Mouse (Mus musculus) kidney, postnatal 14 days (tissue): ENCODE measurements around the gene Rpl7a.
A peak's percentile ranks its signal among the peaks of the same experiment; 100 is the strongest.

ENCODE experiments used
- DNase-seq: peaks from one replicate; pipeline ENCODE4 v3.0.0; 2022; ENCODE audit warnings: mixed read lengths

The Rpl7a gene

GRCm38 (mm10) chr2:26956811-26957487 is 46.4 kb downstream of the Rpl7a start:
- DNase-seq = peak; percentile 12

DNA sequence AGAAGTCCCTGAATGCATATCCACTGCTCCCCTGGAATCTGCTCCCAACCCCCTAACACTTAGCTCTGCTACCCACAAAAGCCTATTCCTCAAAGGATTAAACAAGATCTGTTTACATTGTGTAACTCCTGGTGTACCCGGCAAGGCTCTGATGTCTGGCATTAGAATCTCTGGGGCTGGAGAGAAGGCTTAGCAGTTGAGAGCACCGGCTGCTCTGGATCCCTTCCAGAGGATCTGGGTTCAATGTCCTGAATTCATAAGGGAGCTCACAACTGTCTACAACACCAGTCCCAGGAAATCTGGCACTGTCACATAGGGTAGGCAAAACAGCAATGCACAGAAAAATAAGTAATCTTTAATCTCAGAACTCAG is 46.9 kb downstream of the Rpl7a start:
- DNase-seq = peak; percentile 21

GRCm38 (mm10) chr2:26960756-26961155 is 50.2 kb downstream of the Rpl7a start:
- peak; percentile 39 for DNase-seq
